Mouse (Mus musculus) liver, embryonic 15.5 days (tissue): ENCODE measurements around the gene Plch2. TPM values are rescaled to one million over a fixed set of nuclear protein-coding genes. Genes with fewer than 3 reads are reported as not detected.

ENCODE experiments used
- ATAC-seq: fragments of 200-750 bp; cut with Nextera tagmentation; 2 replicates; pipeline ENCODE4 v1.8.0; 2017; ENCODE audit warnings: moderate number of reproducible peaks, mild to moderate bottlenecking, moderate library complexity; ENCODE audit not compliant: insufficient read depth
- H3K27ac ChIP-seq: fragments of 300-500 bp; sonication (generic); replicated peaks from 2 replicates; pipeline ENCODE4 v1.5.1; 2015; ENCODE audit warnings: mild to moderate bottlenecking, inconsistent platforms
- H3K27me3 ChIP-seq: fragments of 300-500 bp; sonication (generic); 2 replicates; pipeline ENCODE4 v1.6.1; 2015; ENCODE audit warnings: mild to moderate bottlenecking, inconsistent platforms
- H3K36me3 ChIP-seq: fragments of 300-500 bp; sonication (generic); replicated peaks from 2 replicates; pipeline ENCODE4 v1.6.1; 2015; ENCODE audit warnings: moderate library complexity, mild to moderate bottlenecking, inconsistent platforms
- H3K4me1 ChIP-seq: fragments of 300-500 bp; sonication (generic); replicated peaks from 2 replicates; pipeline ENCODE4 v1.6.1; 2015; ENCODE audit warnings: inconsistent platforms
- H3K4me2 ChIP-seq: fragments of 300-500 bp; sonication (generic); 2 replicates; pipeline ENCODE4 v1.6.1; 2015; ENCODE audit warnings: moderate library complexity, mild to moderate bottlenecking, inconsistent platforms
- H3K4me3 ChIP-seq: fragments of 300-500 bp; sonication (generic); replicated peaks from 2 replicates; pipeline ENCODE4 v1.5.1; 2015; ENCODE audit warnings: mild to moderate bottlenecking, inconsistent platforms
- H3K9ac ChIP-seq: fragments of 300-500 bp; sonication (generic); 2 replicates; pipeline ENCODE4 v1.6.1; 2015; ENCODE audit warnings: moderate library complexity, mild to moderate bottlenecking, inconsistent platforms
- H3K9me3 ChIP-seq: fragments of 300-500 bp; sonication (generic); replicated peaks from 2 replicates; pipeline ENCODE4 v1.6.1; 2016; ENCODE audit warnings: inconsistent platforms
- WGBS: fragments of 180-500 bp; shearing (Covaris S2); methylation state at CpG from one replicate; pipeline ENCODE4 v1.1.7; 2015; ENCODE audit warnings: mixed read lengths; ENCODE audit not compliant: insufficient replicate concordance; 5-methylcytosine and 5-hydroxymethylcytosine counted together
- polyA plus RNA-seq: library from polyadenylated mRNA; unstranded; fragments of >200 nt; fragmentation: Nextera tagmentation; extraction: Ambion mirVana; gene quantifications from 2 replicates; pipeline ENCODE4 v1.2.1, GENCODE M21; 2015

The Plch2 gene
- polyA plus RNA-seq, 1 experiment from 2014 or later: not detected

DNA sequence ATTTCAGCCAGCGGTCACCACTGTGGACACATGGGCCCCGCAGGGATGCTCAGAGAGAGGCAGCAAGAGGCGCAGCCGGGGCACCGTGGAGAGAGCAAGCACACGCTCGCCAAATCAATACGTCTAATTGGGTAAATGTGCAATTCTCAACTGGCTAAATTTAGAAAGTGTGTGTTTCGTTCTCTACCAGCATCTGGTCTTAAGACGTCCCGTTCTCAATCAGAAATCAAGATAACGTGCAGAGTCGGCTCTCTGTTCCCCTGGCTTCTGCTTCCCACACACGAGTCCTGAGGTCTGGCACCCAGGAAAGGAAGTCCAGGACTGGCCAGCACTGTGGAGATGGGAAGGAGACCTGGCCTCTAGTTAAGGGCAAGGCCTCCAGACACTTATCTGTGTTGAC lies 9.9 kb downstream of the Plch2 start:
- Histone ChIP-seq H3K36me3 (no peaks in the 10 kb centered on the region), H3K9me3 (no peaks in the 10 kb centered on the region), H3K4me2 (no peak overlapping the region), H3K27ac (no peak overlapping the region), H3K4me1 (no peaks in the 10 kb centered on the region), H3K27me3 (peaks cover 52% of the 10 kb centered on the region), H3K4me3 (no peak overlapping the region), H3K9ac (no peak overlapping the region)
- no peak for ATAC-seq
- WGBS: 65% methylated on average over 14 of the region's 14 CpGs

DNA sequence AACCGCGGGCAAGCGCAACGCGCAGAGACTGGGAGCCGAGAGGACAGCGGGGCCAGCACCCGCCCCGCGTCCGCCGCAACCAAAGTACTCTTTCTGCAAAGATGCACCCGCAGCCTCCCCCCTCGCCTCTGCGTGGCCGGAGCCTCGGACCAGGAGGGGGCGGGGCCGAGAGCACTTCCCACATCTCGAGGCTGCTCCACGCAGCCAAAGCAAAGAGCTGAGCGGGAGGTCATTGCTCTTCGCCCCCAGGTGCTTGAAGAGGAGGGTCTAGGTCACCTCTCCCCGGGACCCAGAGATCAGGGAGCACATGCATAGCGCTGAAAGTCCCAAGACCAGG lies 13.3 kb downstream of the Plch2 start:
- no peak for ATAC-seq
- Histone ChIP-seq H3K27me3 (peaks cover 74% of the 10 kb centered on the region), H3K4me2 (no peak overlapping the region), H3K4me1 (no peaks in the 10 kb centered on the region), H3K9ac (no peak overlapping the region), H3K27ac (no peak overlapping the region), H3K9me3 (no peaks in the 10 kb centered on the region), H3K36me3 (no peaks in the 10 kb centered on the region), H3K4me3 (no peak overlapping the region)
- WGBS: 3% methylated on average over 25 of the region's 25 CpGs

DNA sequence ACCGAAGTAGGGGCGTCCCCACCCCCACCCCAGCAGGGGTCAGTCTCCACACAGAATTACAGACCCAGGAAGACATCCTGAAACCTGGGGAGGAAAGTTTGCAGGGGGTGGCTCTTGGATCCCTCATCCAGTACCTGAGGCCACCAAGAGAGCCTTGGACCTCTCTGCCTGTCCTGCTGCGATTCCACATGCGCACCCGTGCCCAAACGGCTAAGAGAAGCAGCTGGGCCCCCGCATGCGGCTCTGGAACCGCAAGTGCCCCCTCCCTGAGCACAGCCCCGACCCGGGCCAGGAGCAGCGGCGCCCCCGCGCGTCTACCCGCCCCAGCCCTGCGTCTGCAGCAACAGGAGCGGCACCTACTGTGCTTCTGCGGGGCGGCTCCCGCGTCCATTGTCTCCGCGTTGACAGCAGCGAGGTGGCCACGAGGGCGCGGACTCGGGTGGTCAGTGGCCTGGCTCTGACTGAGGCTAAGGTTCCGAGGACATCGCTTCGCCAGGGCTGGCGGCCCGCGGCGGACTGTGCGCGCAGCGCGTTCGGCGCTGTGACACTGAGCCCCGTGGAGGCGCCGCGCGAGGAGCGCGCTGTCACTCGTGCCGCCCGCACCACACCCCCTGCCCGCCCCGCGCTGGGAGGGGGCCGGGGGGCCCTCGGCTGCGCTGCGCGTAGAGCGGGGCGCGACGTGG lies 13.8 kb downstream of the Plch2 start:
- Histone ChIP-seq H3K4me2 (no peak overlapping the region), H3K4me1 (no peaks in the 10 kb centered on the region), H3K27me3 (peaks cover 72% of the 10 kb centered on the region), H3K4me3 (no peak overlapping the region), H3K9ac (no peak overlapping the region), H3K9me3 (no peaks in the 10 kb centered on the region), H3K27ac (no peak overlapping the region), H3K36me3 (no peaks in the 10 kb centered on the region)
- no peak for ATAC-seq
- WGBS: 3% methylated on average over 65 of the region's 65 CpGs

- Histone ChIP-seq H3K27me3 (peaks cover 76% of the 10 kb centered on the region), H3K4me3 (no peak overlapping the region), H3K9ac (no peak overlapping the region), H3K4me1 (no peaks in the 10 kb centered on the region), H3K27ac (no peak overlapping the region), H3K9me3 (no peaks in the 10 kb centered on the region), H3K4me2 (no peak overlapping the region), H3K36me3 (no peaks in the 10 kb centered on the region)
- WGBS: 63% methylated on average over 6 of the region's 6 CpGs
- no peak for ATAC-seq
Measured at GRCm38 (mm10) chr4:155040696-155041095, 15.9 kb downstream of the Plch2 start.

- ATAC-seq: no peak
- Histone ChIP-seq H3K9me3 (no peaks in the 10 kb centered on the region), H3K4me3 (no peak overlapping the region), H3K9ac (no peak overlapping the region), H3K27me3 (peaks cover 73% of the 10 kb centered on the region), H3K27ac (no peak overlapping the region), H3K4me1 (no peaks in the 10 kb centered on the region), H3K36me3 (no peaks in the 10 kb centered on the region), H3K4me2 (no peak overlapping the region)
- WGBS: 46% methylated on average over 9 of the region's 9 CpGs
Measured at GRCm38 (mm10) chr4:155040197-155040596, 16.4 kb downstream of the Plch2 start.

DNA sequence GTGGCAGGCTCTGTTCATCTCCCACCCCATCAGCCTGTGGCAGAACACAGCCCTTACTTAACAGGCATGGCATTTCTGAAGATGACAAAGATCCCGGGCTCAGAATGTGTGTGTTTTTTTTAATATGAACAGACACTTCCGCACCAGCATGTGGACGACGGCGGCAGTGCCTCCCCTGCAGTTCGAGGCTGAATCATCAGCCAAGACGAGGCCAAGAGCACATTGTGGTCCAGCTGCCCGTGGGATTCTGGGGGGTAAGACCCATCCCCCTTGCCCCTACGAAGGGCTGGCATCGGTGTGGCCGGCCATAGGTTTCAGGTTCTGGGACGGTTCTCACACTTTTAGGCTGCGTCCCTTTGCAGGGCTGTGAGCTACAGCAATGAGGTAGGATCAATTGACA lies 21.8 kb downstream of the Plch2 start:
- Histone ChIP-seq H3K36me3 (no peaks in the 10 kb centered on the region), H3K4me1 (no peaks in the 10 kb centered on the region), H3K9me3 (no peaks in the 10 kb centered on the region), H3K27me3 (peaks cover 60% of the 10 kb centered on the region), H3K4me2 (no peak overlapping the region), H3K4me3 (no peak overlapping the region), H3K9ac (no peak overlapping the region), H3K27ac (no peak overlapping the region)
- WGBS: 55% methylated on average over 13 of the region's 13 CpGs
- no peak for ATAC-seq

DNA sequence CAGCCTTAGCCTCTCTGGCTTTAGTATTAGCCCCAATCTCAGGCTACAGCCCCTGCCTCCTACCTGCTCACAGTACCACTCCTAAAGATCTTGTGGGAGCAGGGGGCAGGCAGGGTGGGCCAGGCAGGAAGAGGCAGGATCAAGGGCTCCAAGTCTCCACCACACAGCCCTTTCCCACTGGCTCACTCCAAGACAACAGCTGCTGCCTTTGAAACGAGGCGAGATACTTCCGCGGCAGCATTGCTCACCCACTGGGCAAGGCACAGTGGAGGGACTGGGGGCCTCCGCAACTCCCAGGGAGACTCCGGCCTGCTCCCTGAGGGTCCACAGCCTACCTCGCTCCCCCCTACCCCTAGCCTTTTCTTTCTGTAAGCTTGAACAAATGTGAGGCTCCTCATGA lies 22.4 kb downstream of the Plch2 start:
- Histone ChIP-seq H3K9me3 (no peaks in the 10 kb centered on the region), H3K27ac (no peak overlapping the region), H3K4me1 (no peaks in the 10 kb centered on the region), H3K9ac (no peak overlapping the region), H3K36me3 (no peaks in the 10 kb centered on the region), H3K27me3 (peaks cover 55% of the 10 kb centered on the region), H3K4me2 (no peak overlapping the region), H3K4me3 (no peak overlapping the region)
- no peak for ATAC-seq
- WGBS: 37% methylated on average over 7 of the region's 7 CpGs

- H3K27ac ChIP-seq: no peak overlapping the region
- peaks cover 51% of the 10 kb centered on the region for H3K27me3 ChIP-seq
- no peaks in the 10 kb centered on the region for H3K4me1 ChIP-seq
- H3K9me3 ChIP-seq: no peaks in the 10 kb centered on the region
- WGBS: 16% methylated on average over 6 of the region's 6 CpGs
- no peak overlapping the region for H3K9ac ChIP-seq
- H3K36me3 ChIP-seq: no peaks in the 10 kb centered on the region
- ATAC-seq: no peak
- H3K4me2 ChIP-seq: no peak overlapping the region
- H3K4me3 ChIP-seq: no peak overlapping the region
Measured at GRCm38 (mm10) chr4:155033115-155033514, 23.5 kb downstream of the Plch2 start.

DNA sequence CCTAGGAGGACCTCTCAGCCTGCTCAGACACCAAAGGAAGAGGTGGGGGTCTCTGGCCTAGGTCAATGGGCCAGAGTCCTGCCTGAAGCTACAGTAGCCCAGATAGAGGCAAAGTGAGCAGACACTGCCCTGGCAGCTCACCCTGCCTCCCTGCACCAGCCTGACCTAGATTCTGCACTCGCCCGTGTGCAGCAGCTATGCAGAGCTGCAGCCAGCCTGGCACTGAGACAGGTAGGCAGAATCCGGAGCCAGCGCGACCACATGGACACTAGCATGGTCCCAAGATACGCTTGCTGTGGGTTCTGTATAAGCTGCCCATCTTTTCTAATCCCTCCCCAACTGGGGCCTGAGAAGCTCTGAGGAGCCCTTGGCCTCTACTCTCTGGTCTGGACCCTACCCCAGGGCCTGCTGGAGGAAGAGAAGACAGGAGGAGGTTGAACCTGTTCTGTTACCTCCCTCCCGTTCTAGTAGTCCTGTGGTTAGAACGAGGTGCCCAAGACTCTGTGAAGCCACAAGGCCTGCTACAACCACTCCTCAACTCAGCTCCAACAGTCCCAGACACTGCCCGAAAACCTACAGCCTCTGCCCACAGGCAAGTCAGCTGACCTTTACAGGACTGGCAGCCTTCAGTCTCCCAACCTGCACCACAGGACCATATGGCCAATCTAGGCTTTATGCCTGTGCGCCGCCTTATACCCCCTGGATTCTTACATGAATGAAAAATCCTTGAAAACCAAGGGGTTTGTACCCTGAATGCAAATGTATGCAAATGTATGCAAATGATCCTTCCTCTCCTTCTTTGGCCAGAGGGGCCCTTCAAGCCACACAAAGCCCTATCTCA lies 32.2 kb downstream of the Plch2 start:
- WGBS: 61% methylated on average over 11 of the region's 11 CpGs
- H3K27ac ChIP-seq: no peak overlapping the region
- no peaks in the 10 kb centered on the region for H3K9me3 ChIP-seq
- peaks cover 6% of the 10 kb centered on the region; the same call in 1 of the 2 replicates for H3K27me3 ChIP-seq
- no peaks in the 10 kb centered on the region for H3K4me1 ChIP-seq
- no peaks in the 10 kb centered on the region for H3K36me3 ChIP-seq
- no peak overlapping the region for H3K4me3 ChIP-seq
- no peak overlapping the region for H3K9ac ChIP-seq
- H3K4me2 ChIP-seq: no peak overlapping the region
- ATAC-seq: no peak

DNA sequence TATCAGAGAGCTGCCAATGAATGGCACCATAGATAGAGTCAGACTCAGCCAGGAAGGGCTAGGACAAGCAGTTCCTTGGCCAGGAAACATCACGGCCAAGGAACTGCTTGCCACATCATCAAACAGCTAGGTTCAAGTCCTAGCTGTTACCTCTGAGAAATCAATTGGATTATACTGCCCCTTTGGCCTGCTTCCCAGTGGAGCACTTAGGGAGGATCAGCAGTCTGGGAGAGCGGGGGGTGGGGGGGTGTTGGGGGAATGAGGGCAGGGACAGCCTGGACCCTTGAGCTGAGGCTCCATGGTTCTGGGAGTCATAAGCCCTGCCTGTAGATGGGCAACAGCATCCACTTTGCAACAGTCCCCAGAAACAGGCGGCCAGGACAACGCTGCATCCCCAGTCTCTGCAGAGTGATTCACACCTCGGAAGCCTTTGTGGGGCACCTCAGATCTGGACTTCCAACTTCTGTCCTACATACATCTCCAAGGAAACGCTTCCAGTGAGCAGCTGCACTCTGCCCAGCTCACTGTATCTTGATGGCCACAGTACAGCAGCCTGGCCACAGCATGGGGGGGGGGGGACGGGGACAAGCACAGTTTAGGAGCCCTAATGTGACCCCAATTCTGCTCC lies 34.2 kb downstream of the Plch2 start:
- Histone ChIP-seq H3K9ac (no peak overlapping the region), H3K9me3 (no peaks in the 10 kb centered on the region), H3K36me3 (no peaks in the 10 kb centered on the region), H3K4me1 (0 out of 2 replicates have a peak, but pooled peaks cover 3% of the 10 kb centered on the region), H3K4me2 (no peak overlapping the region), H3K4me3 (no peak overlapping the region), H3K27ac (no peak overlapping the region), H3K27me3 (peaks cover 13% of the 10 kb centered on the region)
- no peak for ATAC-seq
- WGBS: 38% methylated on average over 7 of the region's 7 CpGs

DNA sequence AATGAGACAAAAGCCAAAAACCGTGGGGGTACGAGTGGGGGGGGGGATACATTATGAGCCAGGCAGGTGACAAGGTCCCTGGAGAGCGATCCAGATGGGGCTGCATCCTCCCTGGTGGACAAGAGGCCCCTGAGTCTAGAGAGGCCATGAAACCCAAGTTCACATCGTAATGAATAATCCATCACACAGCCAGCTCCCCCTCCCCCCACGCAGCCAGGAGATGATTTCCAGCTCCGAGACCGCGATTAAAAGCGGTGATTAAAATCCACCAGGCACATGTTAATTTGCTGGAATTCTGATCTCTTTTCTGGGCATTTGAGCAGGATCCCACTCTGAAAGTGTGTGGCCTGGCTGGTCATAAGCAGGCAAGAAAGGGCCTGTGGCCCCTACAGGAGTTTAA lies 35.8 kb downstream of the Plch2 start:
- WGBS: 56% methylated on average over 9 of the region's 9 CpGs
- no peaks in the 10 kb centered on the region for H3K9me3 ChIP-seq
- H3K4me2 ChIP-seq: no peak overlapping the region
- no peak overlapping the region for H3K9ac ChIP-seq
- H3K27ac ChIP-seq: no peak overlapping the region
- peaks cover 13% of the 10 kb centered on the region for H3K27me3 ChIP-seq
- H3K4me3 ChIP-seq: no peak overlapping the region
- ATAC-seq: no peak
- no peaks in the 10 kb centered on the region for H3K36me3 ChIP-seq
- 0 out of 2 replicates have a peak, but pooled peaks cover 3% of the 10 kb centered on the region for H3K4me1 ChIP-seq
